Mouse (Mus musculus) embryo, embryonic 11.5 days (tissue): Measurements from ENCODE around the gene 1700010I14Rik.
A peak's percentile ranks its signal among the peaks of the same experiment; 100 is the strongest.

Experiments
- DNase-seq: peaks from one replicate; pipeline ENCODE4 v3.0.0-alpha.2; 2012; ENCODE audit warnings: low read depth, low spot score

The 1700010I14Rik gene

DNA sequence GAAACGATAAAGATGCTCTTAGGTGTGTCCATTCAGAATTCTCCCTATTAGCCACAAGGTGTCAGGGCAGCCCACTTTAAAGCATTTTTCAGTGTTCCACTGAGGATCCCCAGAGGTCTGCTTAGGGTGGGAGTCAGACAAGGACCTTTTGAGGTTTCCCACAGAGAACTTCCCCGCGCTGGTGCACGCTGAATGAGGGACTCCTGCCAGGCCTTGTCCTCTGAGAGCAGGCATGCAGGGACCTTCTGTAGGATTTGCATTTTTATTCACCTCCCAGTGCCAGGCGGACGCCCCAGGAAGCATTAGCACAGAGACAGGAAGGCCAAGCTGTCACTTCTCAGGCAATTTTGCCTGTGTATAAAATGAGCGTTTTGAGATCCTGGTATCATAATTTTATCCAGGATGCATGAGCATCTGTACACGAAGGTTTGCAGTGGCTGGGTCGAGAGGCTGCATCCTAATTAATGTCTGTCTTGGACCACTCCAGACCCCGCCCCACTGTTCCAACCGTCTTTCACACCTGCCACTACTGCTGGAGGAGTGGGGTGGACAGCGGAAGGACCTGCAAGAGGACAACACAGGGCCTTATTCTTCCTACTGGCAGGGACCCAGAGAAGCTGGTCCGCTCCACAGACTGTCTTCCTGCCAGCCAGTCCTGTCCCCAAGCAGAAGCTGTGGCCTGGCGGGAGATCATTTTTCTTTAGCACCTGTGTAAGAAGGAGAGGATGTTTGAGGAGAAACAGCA is 35.2 kb downstream of the 1700010I14Rik start:
- no peak for DNase-seq

DNA sequence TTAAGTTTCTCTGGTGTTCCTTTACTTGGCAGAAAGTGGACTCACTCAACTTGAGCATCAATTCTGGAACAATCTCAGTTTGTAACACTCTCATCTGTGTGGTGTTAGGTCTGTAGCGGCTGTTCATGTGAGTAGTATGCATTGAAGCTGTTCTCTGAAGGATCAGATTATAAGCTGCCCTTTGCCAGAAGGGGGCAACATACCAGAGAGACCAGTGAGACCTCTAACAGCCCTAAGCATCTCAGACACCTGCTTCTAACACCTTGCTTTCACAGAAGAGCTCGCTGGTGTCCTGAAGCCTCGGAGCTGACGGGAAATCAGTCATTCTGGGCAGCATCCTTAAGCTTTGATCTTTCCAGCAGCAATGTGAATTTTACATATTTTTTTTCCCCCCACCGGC is 42.0 kb downstream of the 1700010I14Rik start:
- DNase-seq, result no peak

DNA sequence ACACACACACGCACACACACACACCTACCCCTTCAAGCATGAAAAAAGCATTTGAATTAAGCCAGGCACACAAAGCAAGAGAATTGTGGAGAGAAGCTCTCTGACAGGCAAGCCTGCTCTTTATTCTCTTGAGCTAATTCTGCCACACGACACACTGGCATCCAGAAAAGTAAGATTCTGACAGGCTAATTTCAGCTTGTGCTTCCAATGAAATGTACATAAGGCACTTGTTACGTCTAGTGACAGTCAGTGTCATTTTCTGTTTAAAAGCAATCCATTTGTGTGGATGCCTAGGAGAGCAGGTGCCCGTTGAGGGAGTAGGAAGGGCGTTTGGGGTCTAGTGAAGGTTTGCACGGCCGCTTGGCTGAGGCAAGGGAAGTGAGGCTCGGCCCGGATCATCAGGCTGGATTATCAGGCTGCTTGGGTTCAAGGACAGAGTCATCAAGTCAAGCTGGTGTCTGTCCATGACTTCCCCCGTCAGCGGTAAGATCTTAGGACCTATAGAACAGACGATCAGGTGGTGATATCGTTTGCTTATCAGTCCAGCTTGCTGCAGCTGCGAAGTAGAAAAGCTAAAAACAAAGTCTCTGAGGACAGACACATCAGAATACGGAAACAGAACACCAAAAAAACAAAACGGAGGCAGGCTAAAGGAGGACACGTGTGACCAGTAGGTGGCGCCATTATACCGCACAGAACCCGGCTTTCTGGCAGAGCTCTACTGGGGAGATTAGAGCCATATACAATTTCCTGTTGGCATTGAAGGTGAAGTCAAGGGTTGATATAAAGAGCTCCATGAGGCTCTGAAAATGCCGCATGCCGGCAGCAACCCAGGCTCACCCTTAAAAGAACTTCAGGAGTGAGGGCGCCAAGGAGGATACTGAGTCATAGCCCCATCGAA is 43.4 kb downstream of the 1700010I14Rik start:
- peak; percentile 70 for DNase-seq

DNA sequence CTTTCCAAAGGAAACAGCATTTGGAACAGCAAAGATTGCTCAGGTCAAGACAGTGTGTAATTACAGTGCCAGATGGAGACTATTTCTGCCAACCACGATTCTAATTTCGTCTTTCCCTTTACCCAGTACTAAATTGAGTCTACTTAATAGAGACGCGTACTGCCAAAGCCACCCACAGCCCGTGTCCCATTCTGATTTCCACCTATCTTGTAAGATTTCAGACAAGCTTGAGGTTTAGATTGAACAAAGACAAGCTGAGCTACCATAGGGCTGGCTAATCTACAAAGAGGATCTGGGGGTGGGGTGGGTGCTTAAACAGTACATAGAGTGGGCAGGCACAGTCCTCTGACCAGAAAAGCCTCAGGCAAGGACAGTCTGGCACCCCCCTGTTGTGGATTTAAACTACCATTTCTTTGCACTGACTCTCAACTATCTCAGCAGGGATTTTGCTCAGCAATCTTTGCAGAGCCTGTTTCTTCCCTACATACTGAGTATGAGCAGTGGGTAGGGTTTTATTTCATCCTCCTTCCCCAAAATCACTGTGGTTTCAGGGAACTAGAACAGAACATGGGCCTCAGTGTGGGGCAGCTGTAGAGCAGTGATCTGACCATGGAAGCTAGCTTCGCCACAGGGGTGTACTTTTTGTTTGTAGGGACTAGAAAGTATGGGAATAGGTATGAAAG is 44.4 kb downstream of the 1700010I14Rik start:
- no peak for DNase-seq

DNA sequence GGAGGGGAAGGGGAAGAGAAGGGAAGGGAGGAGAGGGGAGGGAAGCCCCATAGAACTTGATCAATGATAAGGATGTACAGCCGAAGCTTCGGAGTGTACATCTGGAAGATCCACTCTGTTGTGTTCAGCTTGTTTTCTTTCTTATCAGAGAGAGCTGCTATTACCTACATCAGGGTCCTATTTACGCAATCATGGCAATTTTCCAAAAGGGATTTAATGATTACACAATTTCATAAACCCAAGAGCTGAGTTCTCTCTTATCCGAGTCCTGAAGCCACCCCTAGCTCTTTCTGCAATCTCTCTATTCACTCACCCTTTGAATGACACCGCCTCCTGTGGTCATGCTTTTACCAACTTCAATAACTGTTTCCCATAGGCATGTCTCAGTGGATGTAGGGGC is 45.4 kb downstream of the 1700010I14Rik start:
- DNase-seq, result no peak

DNA sequence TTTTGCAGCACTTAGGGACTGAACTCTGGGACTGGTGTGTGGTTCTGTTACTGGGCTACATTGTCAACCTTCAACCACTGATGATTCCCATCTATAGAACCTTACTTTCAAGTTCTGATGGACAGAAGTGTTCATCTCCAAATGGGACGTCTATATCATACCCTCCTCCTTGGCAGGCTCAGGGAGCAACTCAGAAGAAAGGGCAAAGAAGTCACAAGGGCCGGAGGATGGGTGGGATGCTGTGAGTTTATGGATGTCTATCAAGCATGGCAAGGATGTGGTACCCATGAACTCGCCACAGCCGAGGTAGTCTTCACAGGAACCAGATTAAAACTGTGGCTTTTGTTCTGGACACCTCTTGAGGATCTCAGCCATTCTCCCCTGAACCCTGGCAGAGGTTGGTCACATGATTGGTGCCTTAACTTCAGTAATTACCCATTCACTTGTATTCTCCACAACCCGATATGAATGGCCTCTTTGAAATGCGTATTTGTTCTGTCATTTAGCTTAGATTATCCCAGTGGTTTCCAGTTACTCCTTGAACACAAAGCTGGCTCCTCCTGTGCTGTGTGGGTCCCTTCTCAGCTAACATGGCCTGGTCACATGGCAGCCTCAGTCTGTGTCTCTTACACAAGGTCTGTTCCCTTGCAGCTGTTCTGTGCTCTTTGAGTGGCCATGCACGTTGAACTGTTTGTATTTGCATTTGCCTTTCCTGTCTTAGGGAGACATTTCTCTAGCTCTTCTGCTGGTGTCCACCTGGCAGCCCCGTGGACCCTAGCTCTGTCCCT is 47.6 kb downstream of the 1700010I14Rik start:
- no peak for DNase-seq

DNA sequence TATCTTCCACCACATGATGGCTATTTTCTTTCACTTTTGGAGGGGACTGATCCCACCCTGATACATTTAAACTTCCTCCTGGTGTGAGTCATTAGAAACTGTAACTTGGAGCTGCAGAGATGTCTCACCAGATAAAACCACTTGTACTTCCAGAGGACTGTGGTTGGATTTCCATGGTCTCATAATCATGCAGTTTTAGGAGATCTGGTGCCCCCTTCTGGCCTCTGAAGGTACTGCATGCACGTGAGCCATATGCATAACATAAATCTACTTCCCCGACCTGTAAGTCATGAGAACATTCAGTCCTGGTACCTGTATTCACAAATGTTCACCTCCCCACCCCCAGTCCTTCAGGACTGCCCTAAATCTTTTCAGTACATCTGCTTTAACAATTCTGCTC is 54.6 kb downstream of the 1700010I14Rik start:
- DNase-seq, result peak; percentile 13

DNA sequence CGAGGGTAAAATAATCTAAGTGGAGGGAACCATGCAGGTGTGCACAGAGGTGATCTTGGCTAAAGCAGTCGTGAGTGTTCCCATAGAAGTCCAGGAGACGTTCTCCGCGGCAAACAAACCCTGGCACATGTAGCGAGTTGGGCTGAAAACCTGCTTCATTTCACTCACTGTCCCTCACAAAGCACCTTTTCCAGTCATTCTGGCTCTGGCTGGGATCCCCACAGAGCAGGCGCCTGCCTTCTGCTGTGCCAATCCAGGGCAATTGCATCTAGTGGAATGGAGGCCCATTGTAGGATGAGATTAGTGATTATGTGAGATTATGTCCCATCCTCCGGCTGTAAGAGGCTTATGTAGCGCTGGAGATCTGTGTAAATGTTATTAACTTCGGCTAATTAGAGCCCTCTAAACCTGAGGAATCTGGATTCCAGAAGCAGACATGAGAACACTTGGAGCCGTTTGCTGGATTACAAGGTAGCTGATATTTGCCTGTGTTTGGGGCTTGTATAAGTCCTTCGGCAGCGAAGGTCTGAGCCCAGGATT is 64.4 kb downstream of the 1700010I14Rik start:
- DNase-seq, result no peak

DNA sequence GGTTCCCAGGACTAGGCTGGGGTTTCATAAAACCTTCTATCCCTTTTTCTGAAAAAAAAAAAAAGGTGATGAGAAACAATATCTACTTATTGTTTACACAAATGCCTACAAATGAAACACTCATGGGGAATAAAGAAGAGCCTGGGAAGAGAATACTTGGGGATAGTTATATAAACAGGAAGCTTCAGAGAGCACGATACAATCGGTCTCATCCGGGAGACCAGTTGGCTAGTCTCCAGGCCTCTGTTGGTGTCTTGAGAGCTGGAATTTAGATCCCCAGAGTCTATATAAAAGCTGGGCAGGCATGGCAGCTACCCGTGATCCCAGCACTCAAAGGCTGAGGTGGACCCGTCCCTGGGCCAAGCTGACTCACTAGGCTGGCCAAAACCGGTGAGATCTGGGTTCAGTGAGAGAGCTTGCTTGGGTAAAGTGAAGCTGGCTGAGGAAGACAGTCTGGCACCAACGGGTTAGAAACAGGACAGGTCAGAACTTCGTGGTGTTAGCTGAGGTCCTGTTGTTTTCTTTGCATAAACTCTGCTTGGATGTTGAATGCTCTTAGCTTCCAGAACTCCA is 71.3 kb downstream of the 1700010I14Rik start:
- no peak for DNase-seq
